ENCODE assay signal across 19 mouse cellular contexts in the genomic region with DNA sequence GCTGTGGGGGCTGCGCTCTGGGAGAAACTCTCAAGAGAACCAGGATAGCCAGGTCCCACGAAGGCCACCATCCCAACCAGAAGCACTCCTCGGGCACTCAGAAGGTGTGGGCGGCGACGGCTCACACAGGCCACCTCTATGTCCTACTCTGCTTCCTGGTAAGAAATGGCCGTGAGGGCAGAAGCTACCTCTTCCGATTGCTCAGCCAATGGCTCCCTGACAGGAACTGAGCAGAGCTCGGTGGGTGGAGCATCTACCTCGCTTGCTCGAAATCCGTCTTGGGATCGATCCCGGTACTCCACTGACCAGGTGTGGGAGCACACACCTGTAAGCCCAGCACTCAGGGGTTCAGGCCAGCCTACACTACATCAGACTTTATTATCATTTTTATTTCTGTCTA.
DNase-seq lines count a peak whose midpoint lies in the region; ATAC-seq and TF ChIP-seq lines count a peak whose summit lies in the region.
"Had no signal": no experiment of that assay in that cellular context is flagged by ENCODE, and none has a peak within 500 bp of the region (broad histone marks: within the 10 kb centered on the region; RNA-seq: fewer than 3 reads in every experiment).

No protein-coding gene starts in this region.

- no peak overlapping the region for H3K4me3 ChIP-seq in intestine, postnatal 0 days (ENCODE audit: low read depth, low read length)
- H3K4me3 ChIP-seq in intestine, embryonic 15.5 days (replicated peaks) = no peak overlapping the region
- peak overlapping the region; percentile 79 for H3K4me3 ChIP-seq in E14TG2a.4 (replicated peaks; ENCODE audit: low read length)
- H3K4me3 ChIP-seq in hindbrain, embryonic 10.5 days = no peak overlapping the region
- H3K4me3 ChIP-seq: embryonic facial prominence, embryonic 12.5 days; forebrain, embryonic 15.5 days; heart, embryonic 15.5 days had no signal

- H3K4me2 ChIP-seq in intestine, postnatal 0 days (replicated peaks; ENCODE audit: low read depth) = no peak overlapping the region
- H3K4me2 ChIP-seq in intestine, embryonic 15.5 days (replicated peaks) = no peak overlapping the region
- H3K4me2 ChIP-seq: embryonic facial prominence, embryonic 12.5 days; forebrain, embryonic 15.5 days; heart, embryonic 11.5 days; heart, embryonic 15.5 days had no signal

- H3K9me3 ChIP-seq in intestine, postnatal 0 days (ENCODE audit: control insufficient read depth) = no peaks in the 10 kb centered on the region
- no peaks in the 10 kb centered on the region for H3K9me3 ChIP-seq in intestine, embryonic 15.5 days
- no peaks in the 10 kb centered on the region for H3K9me3 ChIP-seq in E14TG2a.4 (ENCODE audit: low read length)
- H3K9me3 ChIP-seq in hindbrain, embryonic 10.5 days = peaks cover 5% of the 10 kb centered on the region; the same call in 1 of the 2 replicates
- H3K9me3 ChIP-seq: embryonic facial prominence, embryonic 12.5 days; forebrain, embryonic 15.5 days; heart, embryonic 15.5 days had no signal

- DNase-seq in R1 (ENCODE audit: low read depth, low spot score) = peak; percentile 64
- DNase-seq in yolk sac, embryonic 10.5 days (ENCODE audit: low spot score) = peak; percentile 46
- DNase-seq in hindbrain, embryonic 10.5 days (ENCODE audit: low spot score) = no peak
- DNase-seq in ovary, postnatal 36 days (ENCODE audit: low spot score) = no peak
- DNase-seq: adrenal gland, adult 2 months; adrenal gland, postnatal 25 days; gastrocnemius, postnatal 10 days; heart, adult 18-20 months; heart, postnatal 14 days had no signal

- no peak overlapping the region for H3K27ac ChIP-seq in intestine, postnatal 0 days (ENCODE audit: low read depth, low read length)
- no peak overlapping the region for H3K27ac ChIP-seq in intestine, embryonic 15.5 days
- no peak overlapping the region for H3K27ac ChIP-seq in hindbrain, embryonic 10.5 days
- H3K27ac ChIP-seq: embryonic facial prominence, embryonic 12.5 days; forebrain, embryonic 15.5 days; heart, embryonic 15.5 days had no signal

- H3K4me1 ChIP-seq in intestine, postnatal 0 days (replicated peaks; ENCODE audit: control insufficient read depth, insufficient read depth, low read length) = no peaks in the 10 kb centered on the region
- H3K4me1 ChIP-seq in intestine, embryonic 15.5 days (replicated peaks) = no peaks in the 10 kb centered on the region
- peaks cover 54% of the 10 kb centered on the region for H3K4me1 ChIP-seq in E14TG2a.4 (replicated peaks; ENCODE audit: low read depth, low read length)
- H3K4me1 ChIP-seq in hindbrain, embryonic 10.5 days (replicated peaks) = no peaks in the 10 kb centered on the region
- H3K4me1 ChIP-seq: embryonic facial prominence, embryonic 12.5 days; forebrain, embryonic 15.5 days; heart, embryonic 15.5 days had no signal

- H3K27me3 ChIP-seq in intestine, postnatal 0 days (replicated peaks; ENCODE audit: control insufficient read depth, insufficient read depth, low read length) = no peaks in the 10 kb centered on the region
- H3K27me3 ChIP-seq in intestine, embryonic 15.5 days (replicated peaks) = no peaks in the 10 kb centered on the region
- peaks cover 8% of the 10 kb centered on the region for H3K27me3 ChIP-seq in E14TG2a.4 (ENCODE audit: insufficient read depth, low read length)
- H3K27me3 ChIP-seq in hindbrain, embryonic 10.5 days (ENCODE audit: insufficient read depth, poor library complexity, severe bottlenecking) = no peaks in the 10 kb centered on the region
- H3K27me3 ChIP-seq: embryonic facial prominence, embryonic 12.5 days; forebrain, embryonic 15.5 days; heart, embryonic 15.5 days; Patski had no signal

- 85% methylated on average over 14 of the region's 14 CpGs for WGBS in intestine, postnatal 0 days
- 81% methylated on average over 14 of the region's 14 CpGs for WGBS in intestine, embryonic 15.5 days
- 84% methylated on average over 14 of the region's 14 CpGs for WGBS in hindbrain, embryonic 10.5 days

- ATAC-seq in intestine, postnatal 0 days = 0 out of 2 replicates have a peak, but pooled peaks have one; percentile 9
- no peak for ATAC-seq in intestine, embryonic 15.5 days
- ATAC-seq: forebrain, embryonic 15.5 days; hindbrain, embryonic 16.5 days; inflammation-experienced regulatory T-cells, adult 6 months; Patski had no signal

- H3K9ac ChIP-seq in intestine, postnatal 0 days (ENCODE audit: low read depth, low read length) = no peak overlapping the region
- H3K9ac ChIP-seq in intestine, embryonic 15.5 days = no peak overlapping the region
- H3K9ac ChIP-seq: forebrain, embryonic 15.5 days; heart, embryonic 15.5 days had no signal

- H3K36me3 ChIP-seq in intestine, postnatal 0 days (ENCODE audit: control insufficient read depth, insufficient read depth) = peaks cover 35% of the 10 kb centered on the region
- peaks cover 16% of the 10 kb centered on the region; the same call in 1 of the 2 replicates for H3K36me3 ChIP-seq in intestine, embryonic 15.5 days
- peaks cover 23% of the 10 kb centered on the region for H3K36me3 ChIP-seq in E14TG2a.4 (ENCODE audit: insufficient read depth, low read length)
- peaks cover 47% of the 10 kb centered on the region for H3K36me3 ChIP-seq in hindbrain, embryonic 10.5 days

- no peak for TF ChIP-seq CTCF in intestine, postnatal 0 days (IDR thresholded peaks at IDR 0.05; ENCODE audit: low read depth)
- no peak for TF ChIP-seq CTCF in E14TG2a.4 (conservative IDR thresholded peaks at IDR 0.05; ENCODE audit: low read length)

Comparison
In these comparisons a context has a peak if more than half of its experiments do, and no peak if none do; other contexts are left out.
1. DNase-seq: peak in R1 (single experiment) and yolk sac, embryonic 10.5 days (single experiment); none in hindbrain, embryonic 10.5 days (single experiment) and ovary, postnatal 36 days (single experiment).